Mouse (Mus musculus) brain, embryonic 14.5 days (tissue): ENCODE data around the gene Gdpd5.

Experiments used
- CTCF ChIP-seq: fragments of 200-500 bp; IDR thresholded peaks from 2 replicates; pipeline ENCODE4 v1.5.1; 2012; ENCODE audit warnings: inconsistent platforms, mild to moderate bottlenecking, moderate library complexity, borderline replicate concordance; ENCODE audit not compliant: insufficient read depth, insufficient read length; ENCODE audit errors: extremely low read depth
- POLR2A ChIP-seq: fragments of 200-500 bp; IDR thresholded peaks from 2 replicates; pipeline ENCODE4 v1.6.1; 2012; ENCODE audit warnings: mild to moderate bottlenecking, inconsistent platforms, borderline replicate concordance; ENCODE audit not compliant: poor library complexity, insufficient read depth, insufficient read length, severe bottlenecking; ENCODE audit errors: extremely low read depth

- TF ChIP-seq CTCF: peak; percentile 57
- peak; percentile 7 for TF ChIP-seq POLR2A
Observed at GRCm38 (mm10) chr7:99468283-99469132, 87.3 kb downstream of the Gdpd5 start.
